Mouse (Mus musculus) midbrain, embryonic 11.5 days (tissue): ENCODE results near the gene Kirrel. TPM values are rescaled to one million over a fixed set of nuclear protein-coding genes. Genes with fewer than 3 reads are reported as not detected.
A peak's percentile ranks its signal among the peaks of the same experiment; 100 is the strongest.

ENCODE experiments used
- ATAC-seq: fragments of 200-750 bp; cut with Nextera tagmentation; 2 replicates; pipeline ENCODE4 v1.8.0; 2017; ENCODE audit warnings: moderate TSS enrichment, moderate library complexity; ENCODE audit not compliant: low FRiP score
- DNase-seq: peaks from one replicate; pipeline ENCODE4 v3.0.0; 2015; ENCODE audit warnings: low spot score; ENCODE audit errors: missing footprints
- H3K27ac ChIP-seq: fragments of 300-500 bp; sonication (generic); 2 replicates; pipeline ENCODE4 v1.5.1; 2014; ENCODE audit warnings: low read depth, low read length
- H3K27me3 ChIP-seq: fragments of 300-500 bp; sonication (generic); 2 replicates; pipeline ENCODE4 v1.6.1; 2014; ENCODE audit warnings: mild to moderate bottlenecking, low read length, moderate library complexity, mixed read lengths; ENCODE audit not compliant: control insufficient read depth, insufficient read depth
- H3K36me3 ChIP-seq: fragments of 300-500 bp; sonication (generic); 2 replicates; pipeline ENCODE4 v1.6.1; 2014; ENCODE audit warnings: mild to moderate bottlenecking, low read length, moderate library complexity, mixed read lengths; ENCODE audit not compliant: control insufficient read depth, insufficient read depth
- H3K4me1 ChIP-seq: fragments of 300-500 bp; sonication (generic); 2 replicates; pipeline ENCODE4 v1.6.1; 2014; ENCODE audit warnings: low read length; ENCODE audit not compliant: control insufficient read depth, insufficient read depth
- H3K4me2 ChIP-seq: fragments of 300-500 bp; sonication (generic); 2 replicates; pipeline ENCODE4 v1.6.1; 2014; ENCODE audit warnings: mild to moderate bottlenecking, moderate library complexity
- H3K4me3 ChIP-seq: fragments of 300-500 bp; sonication (generic); 2 replicates; pipeline ENCODE4 v1.5.1; 2014; ENCODE audit warnings: low read depth, low read length
- H3K9ac ChIP-seq: fragments of 300-500 bp; sonication (generic); 2 replicates; pipeline ENCODE4 v1.6.1; 2014; ENCODE audit warnings: low read length
- H3K9me3 ChIP-seq: fragments of 300-500 bp; sonication (generic); 2 replicates; pipeline ENCODE4 v1.6.1; 2016; ENCODE audit warnings: low read length; ENCODE audit not compliant: control insufficient read depth
- WGBS: fragments of 180-500 bp; shearing (Covaris S2); extraction: QIAGEN DNeasy Blood & Tissue Kit; methylation state at CpG from one replicate; pipeline ENCODE4 v1.1.7; 2014; 5-methylcytosine and 5-hydroxymethylcytosine counted together
- polyA plus RNA-seq: library from polyadenylated mRNA; unstranded; fragments of >200 nt; fragmentation: Nextera tagmentation; extraction: Ambion mirVana; gene quantifications from 2 replicates; pipeline ENCODE4 v1.2.1, GENCODE M21; 2014

The Kirrel gene
- polyA plus RNA-seq, 1 experiment from 2014 or later, result 7.4 TPM

DNA sequence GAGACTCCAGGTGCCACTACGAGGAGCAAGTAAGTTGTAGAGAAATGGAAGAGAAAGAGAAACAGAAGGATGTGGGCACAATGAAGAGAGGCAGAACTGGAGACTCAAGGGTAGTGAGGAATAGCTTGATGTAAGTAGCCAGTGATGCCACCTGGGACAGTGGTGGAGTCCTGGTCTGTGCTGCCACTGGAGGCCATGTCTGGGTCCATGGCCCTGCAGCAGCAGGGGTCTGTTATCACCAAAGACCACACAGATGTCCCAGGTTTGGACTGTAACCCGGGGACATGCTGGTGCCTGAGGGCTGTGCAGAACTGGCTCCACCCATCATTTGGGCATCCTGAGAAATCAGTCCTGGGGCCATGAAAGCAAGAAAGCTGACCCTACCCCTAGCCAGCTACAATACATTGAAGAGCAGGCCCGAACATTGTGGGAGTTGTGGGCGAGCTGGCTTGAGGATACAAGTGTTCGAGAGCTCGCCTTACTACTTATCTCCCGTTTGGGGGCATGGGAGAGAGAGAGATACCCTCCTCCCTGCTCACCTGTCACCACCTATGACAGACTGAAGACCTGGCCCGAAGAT is 107.1 kb downstream of the Kirrel start:
- H3K9me3 ChIP-seq, result no peaks in the 10 kb centered on the region
- no peak overlapping the region for H3K4me3 ChIP-seq
- 84% methylated on average over 8 of the region's 8 CpGs for WGBS
- no peak for DNase-seq
- no peaks in the 10 kb centered on the region for H3K36me3 ChIP-seq
- no peaks in the 10 kb centered on the region for H3K27me3 ChIP-seq
- no peak for ATAC-seq
- no peaks in the 10 kb centered on the region for H3K4me1 ChIP-seq
- no peak overlapping the region for H3K4me2 ChIP-seq
- H3K9ac ChIP-seq, result no peak overlapping the region
- no peak overlapping the region for H3K27ac ChIP-seq

DNA sequence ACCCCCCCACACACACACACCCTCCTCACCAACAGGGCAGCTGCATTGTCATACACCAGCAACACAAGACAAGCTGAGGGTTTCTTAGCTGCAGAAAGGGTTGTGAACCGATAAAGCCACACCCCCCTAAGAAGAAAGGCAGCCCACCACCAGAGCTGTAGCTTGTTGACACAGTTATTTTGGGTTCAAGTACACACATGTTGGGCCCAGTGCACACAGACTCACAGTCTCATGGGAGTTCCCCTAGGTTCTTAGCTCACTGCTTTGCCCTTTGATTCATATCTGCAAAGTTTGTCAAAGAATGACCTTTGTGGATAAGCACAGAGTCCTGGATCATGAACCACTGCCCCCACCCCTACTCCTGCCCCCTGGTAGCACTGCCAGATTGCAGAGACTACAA is 120.6 kb downstream of the Kirrel start:
- ATAC-seq (no peak), DNase-seq (no peak)
- Histone ChIP-seq H3K27ac (no peak overlapping the region), H3K9me3 (no peaks in the 10 kb centered on the region; the same call in 1 of the 2 replicates), H3K9ac (no peak overlapping the region), H3K27me3 (no peaks in the 10 kb centered on the region), H3K4me2 (no peak overlapping the region), H3K4me3 (no peak overlapping the region), H3K36me3 (no peaks in the 10 kb centered on the region), H3K4me1 (no peaks in the 10 kb centered on the region)
- WGBS, result 88% methylated on average over 1 of the region's 1 CpGs

DNA sequence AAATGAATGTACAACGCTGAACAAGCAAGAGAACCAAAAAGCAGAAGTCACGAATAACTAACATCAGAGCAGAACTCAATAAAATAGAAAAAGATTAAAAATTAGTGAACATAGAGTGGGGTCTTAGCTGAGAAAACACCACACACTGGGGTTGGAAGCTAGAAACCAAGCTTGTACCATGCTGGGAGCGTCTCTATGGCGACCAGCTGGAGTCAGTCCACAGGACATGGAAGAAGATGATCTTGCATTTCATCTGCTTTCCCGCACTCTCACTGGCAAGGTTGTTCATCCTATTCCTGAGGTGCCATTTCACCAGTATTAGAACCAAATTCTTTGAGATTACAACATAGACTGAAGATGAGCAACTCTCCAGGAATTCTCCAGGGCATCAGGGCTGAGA is 126.7 kb downstream of the Kirrel start:
- Histone ChIP-seq H3K9me3 (no peaks in the 10 kb centered on the region), H3K4me1 (no peaks in the 10 kb centered on the region), H3K36me3 (no peaks in the 10 kb centered on the region), H3K27me3 (no peaks in the 10 kb centered on the region), H3K27ac (no peak overlapping the region), H3K4me2 (no peak overlapping the region), H3K4me3 (no peak overlapping the region), H3K9ac (no peak overlapping the region)
- DNase-seq (no peak), ATAC-seq (no peak)
- 88% methylated on average over 5 of the region's 5 CpGs for WGBS

DNA sequence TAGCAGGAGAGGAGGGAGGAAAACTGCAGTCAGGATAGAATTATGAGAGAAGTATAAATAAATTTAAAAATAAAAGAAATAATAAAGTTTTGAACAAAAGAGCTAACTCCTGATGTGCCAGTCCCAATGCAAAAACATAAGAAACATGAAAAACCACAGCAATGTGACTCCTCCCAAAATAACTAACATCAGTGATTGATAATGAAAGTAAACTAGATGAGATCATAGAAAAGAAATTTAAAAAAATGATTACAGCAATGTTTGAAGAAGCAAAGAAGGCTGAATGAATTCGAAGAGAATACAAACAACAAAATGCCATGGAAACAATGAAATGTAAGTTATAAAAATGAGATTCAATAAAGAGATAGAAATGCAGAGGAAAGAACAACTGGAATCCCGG is 132.8 kb downstream of the Kirrel start:
- 83% methylated on average over 2 of the region's 2 CpGs for WGBS
- H3K36me3 ChIP-seq, result no peaks in the 10 kb centered on the region
- ATAC-seq, result no peak
- H3K4me1 ChIP-seq, result no peaks in the 10 kb centered on the region
- no peaks in the 10 kb centered on the region for H3K27me3 ChIP-seq
- no peak overlapping the region for H3K4me2 ChIP-seq
- H3K27ac ChIP-seq, result no peak overlapping the region
- H3K9ac ChIP-seq, result no peak overlapping the region
- DNase-seq, result no peak
- H3K4me3 ChIP-seq, result no peak overlapping the region
- no peaks in the 10 kb centered on the region for H3K9me3 ChIP-seq

DNA sequence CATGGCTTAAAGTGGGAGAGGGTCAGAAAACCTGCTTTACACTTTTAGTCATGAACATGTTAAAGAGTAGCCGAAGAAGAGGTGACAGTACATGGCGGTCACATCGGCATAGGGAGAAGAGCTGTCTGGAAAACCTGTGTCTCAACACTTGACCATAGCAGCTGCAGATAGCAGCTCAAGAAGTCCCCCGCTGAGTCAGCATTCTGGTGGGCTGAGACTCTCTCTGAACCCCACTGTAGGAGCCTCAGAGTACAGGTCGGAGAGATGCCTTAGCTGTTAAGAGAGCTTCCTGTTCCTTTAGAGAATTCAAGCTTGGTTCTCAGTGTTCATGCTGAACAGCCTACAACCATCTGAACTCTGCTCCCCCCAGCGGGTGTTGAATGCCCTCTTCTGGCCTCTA is 136.0 kb downstream of the Kirrel start:
- H3K9ac ChIP-seq, result no peak overlapping the region
- H3K36me3 ChIP-seq, result no peaks in the 10 kb centered on the region
- H3K4me2 ChIP-seq, result no peak overlapping the region
- H3K4me3 ChIP-seq, result no peak overlapping the region
- H3K4me1 ChIP-seq, result no peaks in the 10 kb centered on the region
- DNase-seq (no peak), ATAC-seq (no peak)
- WGBS, result 85% methylated on average over 6 of the region's 6 CpGs
- H3K27ac ChIP-seq, result no peak overlapping the region
- no peaks in the 10 kb centered on the region for H3K9me3 ChIP-seq
- no peaks in the 10 kb centered on the region for H3K27me3 ChIP-seq

DNA sequence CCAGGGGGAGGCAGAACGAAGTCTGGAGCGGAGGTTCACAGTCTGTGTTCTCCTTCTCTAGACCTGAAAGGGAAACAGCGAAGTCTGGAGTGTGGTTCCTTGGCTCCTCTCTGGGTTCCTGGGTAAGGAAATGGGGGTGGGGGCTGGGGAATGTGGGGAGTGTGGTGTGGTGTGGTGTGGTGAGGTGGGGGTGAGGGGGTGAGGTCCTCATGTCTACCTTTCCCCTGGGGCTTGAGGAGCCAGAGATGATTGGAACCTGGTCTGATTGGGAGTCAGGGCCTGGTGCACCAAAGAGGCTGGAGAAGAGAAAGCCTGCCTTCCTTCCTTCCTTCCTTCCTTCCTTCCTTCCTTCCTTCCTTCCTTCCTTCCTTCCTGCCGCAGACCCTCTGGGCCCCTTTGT is 140.5 kb downstream of the Kirrel start:
- H3K4me2 ChIP-seq, result no peak overlapping the region
- H3K27ac ChIP-seq, result no peak overlapping the region
- no peaks in the 10 kb centered on the region for H3K4me1 ChIP-seq
- H3K9me3 ChIP-seq, result no peaks in the 10 kb centered on the region
- WGBS, result 84% methylated on average over 3 of the region's 4 CpGs
- DNase-seq, result no peak
- no peaks in the 10 kb centered on the region for H3K36me3 ChIP-seq
- no peaks in the 10 kb centered on the region for H3K27me3 ChIP-seq
- no peak overlapping the region for H3K4me3 ChIP-seq
- ATAC-seq, result no peak
- H3K9ac ChIP-seq, result no peak overlapping the region

DNA sequence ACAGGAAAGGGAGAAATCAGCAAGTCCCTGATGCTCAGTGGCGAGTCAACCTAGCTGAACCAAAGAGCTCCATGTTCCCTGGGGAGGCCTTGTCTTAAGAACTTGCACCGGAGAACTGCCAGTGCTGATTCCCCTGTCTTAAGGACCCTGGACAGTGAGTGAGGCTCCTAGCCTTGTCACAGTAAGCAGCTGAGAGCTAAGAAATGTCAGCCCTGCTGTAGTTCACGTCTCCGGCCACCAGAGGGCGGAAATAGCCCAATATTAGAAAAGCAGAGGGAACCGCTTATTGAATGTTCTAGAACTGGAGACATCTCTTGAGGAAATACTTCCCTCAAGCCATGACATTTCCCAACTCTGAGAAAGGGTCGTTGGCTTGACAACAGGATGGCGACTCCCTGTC is 141.2 kb downstream of the Kirrel start:
- H3K4me1 ChIP-seq, result no peaks in the 10 kb centered on the region
- DNase-seq, result peak; percentile 97
- 25% methylated on average over 8 of the region's 8 CpGs for WGBS

DNA sequence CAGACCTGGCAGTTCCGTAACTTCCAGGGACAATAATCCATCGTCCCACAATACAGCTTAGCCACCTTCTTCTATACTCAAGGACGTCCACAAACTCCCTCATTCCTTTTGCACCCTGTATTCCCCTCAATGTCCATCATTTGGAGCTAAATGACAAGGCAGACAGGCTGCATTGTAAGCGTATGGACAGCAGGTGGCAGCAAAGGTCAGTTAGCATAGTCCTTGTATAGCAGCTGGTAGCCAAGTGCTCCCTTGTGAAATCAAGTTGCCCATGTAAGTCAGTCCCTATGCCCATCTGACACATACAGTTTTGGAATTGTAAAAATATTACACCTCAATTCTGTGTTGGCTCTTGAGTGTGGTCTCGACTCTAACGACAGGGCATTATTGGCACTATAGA is 143.7 kb downstream of the Kirrel start:
- no peak overlapping the region for H3K9ac ChIP-seq
- WGBS, result 19% methylated on average over 6 of the region's 6 CpGs
- DNase-seq (peak; percentile 96), ATAC-seq (peak; percentile 50; the same call in 1 of the 2 replicates)
- no peak overlapping the region for H3K4me2 ChIP-seq
- H3K36me3 ChIP-seq, result no peaks in the 10 kb centered on the region
- H3K4me1 ChIP-seq, result no peaks in the 10 kb centered on the region
- H3K27ac ChIP-seq, result no peak overlapping the region
- H3K9me3 ChIP-seq, result no peaks in the 10 kb centered on the region
- H3K27me3 ChIP-seq, result no peaks in the 10 kb centered on the region
- no peak overlapping the region for H3K4me3 ChIP-seq

More for the DNA sequence above, 141.2 kb downstream of the Kirrel start:
- ATAC-seq, result no peak
- H3K9me3 ChIP-seq, result no peaks in the 10 kb centered on the region
- no peaks in the 10 kb centered on the region for H3K36me3 ChIP-seq
- no peak overlapping the region for H3K4me3 ChIP-seq
- no peaks in the 10 kb centered on the region for H3K27me3 ChIP-seq
- no peak overlapping the region for H3K4me2 ChIP-seq
- H3K9ac ChIP-seq, result no peak overlapping the region
- no peak overlapping the region for H3K27ac ChIP-seq
